7 mouse cellular contexts compared by ENCODE assay signal in genomic region chr7:19157160-19157800, GRCm38 (mm10). TPM values are rescaled to one million over a fixed set of nuclear protein-coding genes. Genes with fewer than 3 reads are reported as not detected.
A peak's percentile ranks its signal among the peaks of the same experiment; 100 is the strongest.
DNase-seq lines count a peak whose midpoint lies in the region; ATAC-seq and TF ChIP-seq lines count a peak whose summit lies in the region.

No protein-coding gene starts in this region.

- 5% methylated on average over 30 of the region's 30 CpGs for WGBS in embryonic facial prominence, embryonic 13.5 days
- WGBS in limb, embryonic 14.5 days: 6% methylated on average over 28 of the region's 30 CpGs
- WGBS in midbrain, postnatal 0 days: 3% methylated on average over 30 of the region's 30 CpGs

- peaks cover 28% of the 10 kb centered on the region for H3K36me3 ChIP-seq in embryonic facial prominence, embryonic 13.5 days
- H3K36me3 ChIP-seq in limb, embryonic 14.5 days (ENCODE audit: control insufficient read depth, insufficient read depth, low read length): peaks cover 24% of the 10 kb centered on the region
- peaks cover 24% of the 10 kb centered on the region for H3K36me3 ChIP-seq in midbrain, postnatal 0 days (ENCODE audit: insufficient read depth, low read length)

- peak; percentile 65 for ATAC-seq in embryonic facial prominence, embryonic 13.5 days (ENCODE audit: insufficient number of reproducible peaks, insufficient read depth, low FRiP score, low TSS enrichment, low read depth)
- peak; percentile 72 for ATAC-seq in limb, embryonic 14.5 days (ENCODE audit: low FRiP score, low read depth)
- ATAC-seq in midbrain, postnatal 0 days (ENCODE audit: low FRiP score): peak; percentile 77

- peaks cover 29% of the 10 kb centered on the region for H3K4me1 ChIP-seq in embryonic facial prominence, embryonic 13.5 days
- H3K4me1 ChIP-seq in limb, embryonic 14.5 days (ENCODE audit: control insufficient read depth, insufficient read depth, low read length): peaks cover 2% of the 10 kb centered on the region
- H3K4me1 ChIP-seq in midbrain, postnatal 0 days (ENCODE audit: insufficient read depth, low read length): peaks cover 8% of the 10 kb centered on the region; the same call in 1 of the 2 replicates

- DNase-seq in adrenal gland, postnatal 25 days: peak; percentile 93
- peak; percentile 85 for DNase-seq in heart, adult 8-10 months (ENCODE audit: low spot score)
- DNase-seq in kidney, adult 9 months: peak; percentile 94
- peak; percentile 76 for DNase-seq in limb, embryonic 14.5 days (ENCODE audit: low spot score)
- peak; percentile 84 for DNase-seq in midbrain, postnatal 0 days (ENCODE audit: low spot score)
- peak; percentile 89 to 93 for DNase-seq in spleen, postnatal 10 days (ENCODE audit: low spot score in 2 of 2)

- TF ChIP-seq POLR2A in limb, embryonic 14.5 days (IDR thresholded peaks at IDR 0.05; ENCODE audit: borderline replicate concordance, extremely low read depth, insufficient read depth, insufficient read length): no peak

- peak overlapping the region; percentile 44; the same call in 1 of the 2 replicates for H3K9ac ChIP-seq in embryonic facial prominence, embryonic 13.5 days
- H3K9ac ChIP-seq in limb, embryonic 14.5 days (ENCODE audit: low read depth, low read length, severe bottlenecking): no peak overlapping the region
- H3K9ac ChIP-seq in midbrain, postnatal 0 days (replicated peaks; ENCODE audit: low read length, poor library complexity, severe bottlenecking): no peak overlapping the region

- H3K4me3 ChIP-seq in embryonic facial prominence, embryonic 13.5 days: no peak overlapping the region
- H3K4me3 ChIP-seq in limb, embryonic 14.5 days (replicated peaks; ENCODE audit: low read length): no peak overlapping the region
- H3K4me3 ChIP-seq in midbrain, postnatal 0 days (ENCODE audit: low read depth, low read length): no peak overlapping the region

- H3K27me3 ChIP-seq in embryonic facial prominence, embryonic 13.5 days: peaks cover 30% of the 10 kb centered on the region
- H3K27me3 ChIP-seq in limb, embryonic 14.5 days (ENCODE audit: control insufficient read depth, insufficient read depth, low read length): peaks cover 19% of the 10 kb centered on the region
- no peaks in the 10 kb centered on the region for H3K27me3 ChIP-seq in midbrain, postnatal 0 days (ENCODE audit: insufficient read depth, low read length)

- peak overlapping the region; percentile 38 for H3K4me2 ChIP-seq in embryonic facial prominence, embryonic 13.5 days
- H3K4me2 ChIP-seq in limb, embryonic 14.5 days (replicated peaks; ENCODE audit: low read depth, low read length, severe bottlenecking): peak overlapping the region; percentile 30
- H3K4me2 ChIP-seq in midbrain, postnatal 0 days (ENCODE audit: low read depth, low read length, poor library complexity, severe bottlenecking): peak overlapping the region; percentile 37

- peak overlapping the region; percentile 29; the same call in 1 of the 2 replicates for H3K27ac ChIP-seq in embryonic facial prominence, embryonic 13.5 days
- H3K27ac ChIP-seq in limb, embryonic 14.5 days (replicated peaks; ENCODE audit: low read depth, low read length): no peak overlapping the region
- H3K27ac ChIP-seq in midbrain, postnatal 0 days (ENCODE audit: low read depth, low read length): peak overlapping the region; percentile 55; the same call in 1 of the 2 replicates

- peak; percentile 98 for TF ChIP-seq CTCF in midbrain, postnatal 0 days (IDR thresholded peaks at IDR 0.05)

- H3K9me3 ChIP-seq in embryonic facial prominence, embryonic 13.5 days: no peaks in the 10 kb centered on the region
- H3K9me3 ChIP-seq in limb, embryonic 14.5 days (ENCODE audit: control insufficient read depth, low read length): no peaks in the 10 kb centered on the region
- H3K9me3 ChIP-seq in midbrain, postnatal 0 days (ENCODE audit: low read length): no peaks in the 10 kb centered on the region

RNA-seq across cellular contexts. Expression of gene Snrpd2, which starts 7.8 kb away (rescaled TPM):
- 90.5 and 99.0 TPM in 2 replicates for total RNA-seq in adrenal gland, postnatal 25 days (2021)
- polyA plus RNA-seq in embryonic facial prominence, embryonic 13.5 days (2015; fragmentation: Nextera tagmentation; extraction: Ambion mirVana): 137 and 167 TPM in 2 replicates
- 10 to 100 TPM; 63.5 to 76.4 (median 68.8) TPM for total RNA-seq in heart, adult 8-10 months (2022)
- 71.9 and 151 TPM in 2 replicates for polyA plus RNA-seq in limb, embryonic 14.5 days (2012; rRNA removed)
- 130 and 143 TPM in 2 replicates for polyA plus RNA-seq in limb, embryonic 14.5 days (2014; fragmentation: Nextera tagmentation; extraction: Ambion mirVana)
- 31.4 and 36.7 TPM in 2 replicates for total RNA-seq in midbrain, postnatal 0 days (2014; rRNA removed)
- 115 and 116 TPM in 2 replicates for polyA plus RNA-seq in midbrain, postnatal 0 days (2015; fragmentation: Nextera tagmentation; extraction: Ambion mirVana)

RNA-seq across cellular contexts. Expression of gene Qpctl, which starts 8.2 kb away (rescaled TPM):
- 15.4 and 20.3 TPM in 2 replicates for total RNA-seq in adrenal gland, postnatal 25 days (2021)
- polyA plus RNA-seq in embryonic facial prominence, embryonic 13.5 days (2015; fragmentation: Nextera tagmentation; extraction: Ambion mirVana): 15.2 and 16.2 TPM in 2 replicates
- 1 to 10 TPM; 4.1 to 4.7 (median 4.5) TPM for total RNA-seq in heart, adult 8-10 months (2022)
- polyA plus RNA-seq in limb, embryonic 14.5 days (2012; rRNA removed): 13.2 and 15.6 TPM in 2 replicates
- 11.1 and 12.1 TPM in 2 replicates for polyA plus RNA-seq in limb, embryonic 14.5 days (2014; fragmentation: Nextera tagmentation; extraction: Ambion mirVana)
- total RNA-seq in midbrain, postnatal 0 days (2014; rRNA removed): 17.3 and 17.8 TPM in 2 replicates
- polyA plus RNA-seq in midbrain, postnatal 0 days (2015; fragmentation: Nextera tagmentation; extraction: Ambion mirVana): 30.2 and 32.5 TPM in 2 replicates

RNA-seq across cellular contexts. Expression of gene Gipr, which starts 8.6 kb away (rescaled TPM):
- 0.27 and 0.43 TPM in 2 replicates for total RNA-seq in adrenal gland, postnatal 25 days (2021)
- 0.37 and 0.56 TPM in 2 replicates for polyA plus RNA-seq in embryonic facial prominence, embryonic 13.5 days (2015; fragmentation: Nextera tagmentation; extraction: Ambion mirVana)
- under 1 TPM; 0.09 to 0.29 (median 0.26) TPM for total RNA-seq in heart, adult 8-10 months (2022)
- 1.1 and 1.4 TPM in 2 replicates for polyA plus RNA-seq in limb, embryonic 14.5 days (2012; rRNA removed)
- 0.32 TPM in 1 of 2 replicates, not detected in the other for polyA plus RNA-seq in limb, embryonic 14.5 days (2014; fragmentation: Nextera tagmentation; extraction: Ambion mirVana)
- total RNA-seq in midbrain, postnatal 0 days (2014; rRNA removed): 2.3 and 7.4 TPM in 2 replicates
- 1.7 and 2.3 TPM in 2 replicates for polyA plus RNA-seq in midbrain, postnatal 0 days (2015; fragmentation: Nextera tagmentation; extraction: Ambion mirVana)

RNA-seq across cellular contexts. Expression of gene Eml2, which starts 18.9 kb away (rescaled TPM):
- 36.3 and 66.2 TPM in 2 replicates for total RNA-seq in adrenal gland, postnatal 25 days (2021)
- polyA plus RNA-seq in embryonic facial prominence, embryonic 13.5 days (2015; fragmentation: Nextera tagmentation; extraction: Ambion mirVana): 5.1 and 7.2 TPM in 2 replicates
- total RNA-seq in heart, adult 8-10 months (2022): 10 to 100 TPM; 32.0 to 45.7 (median 35.7) TPM
- polyA plus RNA-seq in limb, embryonic 14.5 days (2012; rRNA removed): 38.5 and 49.9 TPM in 2 replicates
- 1.5 and 3.6 TPM in 2 replicates for polyA plus RNA-seq in limb, embryonic 14.5 days (2014; fragmentation: Nextera tagmentation; extraction: Ambion mirVana)
- total RNA-seq in midbrain, postnatal 0 days (2014; rRNA removed): 83.7 and 89.0 TPM in 2 replicates
- polyA plus RNA-seq in midbrain, postnatal 0 days (2015; fragmentation: Nextera tagmentation; extraction: Ambion mirVana): 13.1 and 13.4 TPM in 2 replicates

RNA-seq across cellular contexts. Expression of gene Fbxo46, which starts 37.6 kb away (rescaled TPM):
- total RNA-seq in adrenal gland, postnatal 25 days (2021): 11.7 and 15.1 TPM in 2 replicates
- 15.3 and 16.6 TPM in 2 replicates for polyA plus RNA-seq in embryonic facial prominence, embryonic 13.5 days (2015; fragmentation: Nextera tagmentation; extraction: Ambion mirVana)
- total RNA-seq in heart, adult 8-10 months (2022): 1 to 10 TPM; 4.2 to 6.0 (median 5.3) TPM
- polyA plus RNA-seq in limb, embryonic 14.5 days (2012; rRNA removed): 10.6 and 14.6 TPM in 2 replicates
- polyA plus RNA-seq in limb, embryonic 14.5 days (2014; fragmentation: Nextera tagmentation; extraction: Ambion mirVana): 9.9 and 11.2 TPM in 2 replicates
- 19.8 and 20.6 TPM in 2 replicates for total RNA-seq in midbrain, postnatal 0 days (2014; rRNA removed)
- 9.9 and 11.6 TPM in 2 replicates for polyA plus RNA-seq in midbrain, postnatal 0 days (2015; fragmentation: Nextera tagmentation; extraction: Ambion mirVana)
